Mouse (Mus musculus): ENCODE measurements at regions not wholly inside any gene's neighbourhood (a gene's known extent, or its start where the extent isn't known, plus 50 kb on each side); places are given as distances from the start of the nearest gene placed in this dataset.

DNA sequence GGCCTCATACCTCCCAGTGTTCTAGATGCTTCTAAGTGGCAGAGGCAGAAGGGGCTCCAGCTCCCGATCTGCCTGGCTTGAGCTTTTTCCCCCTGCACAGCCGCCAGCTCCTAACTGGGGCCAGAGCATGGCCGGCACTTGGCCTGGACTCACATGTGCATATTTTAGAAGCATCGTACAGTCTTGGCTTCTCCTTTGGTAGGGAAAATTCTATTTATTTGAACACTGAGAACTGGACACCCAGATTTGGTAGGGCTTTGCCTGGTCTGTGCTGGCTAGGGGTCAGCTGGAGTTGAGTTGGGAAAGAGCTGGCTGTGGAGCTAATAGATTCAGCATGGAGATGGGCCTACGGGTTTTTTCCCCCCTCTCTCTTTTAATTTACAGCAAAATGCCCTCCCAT is 282.9 kb upstream of the Auts2 start:
- WGBS = 70% methylated on average over 5 of the region's 5 CpGs
- Histone ChIP-seq H3K27me3 (replicated peaks; ENCODE audit: control insufficient read depth, insufficient read depth, low read length) (no peaks in the 10 kb centered on the region), H3K4me1 (ENCODE audit: control insufficient read depth, insufficient read depth, low read length) (no peaks in the 10 kb centered on the region), H3K9me3 (ENCODE audit: control insufficient read depth, low read length) (no peaks in the 10 kb centered on the region), H3K4me3 (ENCODE audit: low read depth, low read length) (no peak overlapping the region), H3K36me3 (ENCODE audit: control insufficient read depth, insufficient read depth, low read length) (no peaks in the 10 kb centered on the region), H3K4me2 (ENCODE audit: low read depth, low read length) (no peak overlapping the region), H3K9ac (ENCODE audit: low read depth, low read length) (no peak overlapping the region), H3K27ac (replicated peaks; ENCODE audit: low read depth, low read length) (no peak overlapping the region)
- DNase-seq (ENCODE audit: low spot score) = peak; percentile 23
- ATAC-seq (ENCODE audit: low read depth) = 0 out of 2 replicates have a peak, but pooled peaks have one; percentile 62

DNA sequence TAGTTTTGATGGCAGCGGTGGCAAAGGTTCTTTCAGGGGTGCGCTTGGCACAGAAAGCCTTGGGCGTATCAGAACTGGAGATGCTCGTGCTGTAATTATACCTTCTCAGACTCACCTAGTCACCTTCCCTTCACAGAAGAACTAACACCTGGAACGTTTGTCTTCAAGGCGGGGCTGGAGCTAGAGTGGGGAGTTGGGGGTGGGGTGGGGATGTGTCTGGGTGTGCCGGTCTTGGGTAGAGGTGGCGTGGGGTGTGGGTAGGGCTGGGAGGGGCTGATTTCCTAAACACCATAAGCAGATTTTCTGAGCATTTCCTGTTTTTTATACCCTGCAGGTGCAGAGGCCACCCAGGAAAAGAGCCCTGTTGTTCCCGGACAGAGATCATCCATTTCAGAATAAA is 274.5 kb upstream of the Auts2 start:
- H3K4me3 ChIP-seq (ENCODE audit: low read depth, low read length) = no peak overlapping the region
- H3K27ac ChIP-seq (replicated peaks; ENCODE audit: low read depth, low read length) = no peak overlapping the region
- H3K27me3 ChIP-seq (replicated peaks; ENCODE audit: control insufficient read depth, insufficient read depth, low read length) = no peaks in the 10 kb centered on the region
- no peaks in the 10 kb centered on the region for H3K4me1 ChIP-seq (ENCODE audit: control insufficient read depth, insufficient read depth, low read length)
- no peaks in the 10 kb centered on the region for H3K9me3 ChIP-seq (ENCODE audit: control insufficient read depth, low read length)
- H3K36me3 ChIP-seq (ENCODE audit: control insufficient read depth, insufficient read depth, low read length) = no peaks in the 10 kb centered on the region
- H3K9ac ChIP-seq (ENCODE audit: low read depth, low read length) = no peak overlapping the region
- no peak overlapping the region for H3K4me2 ChIP-seq (ENCODE audit: low read depth, low read length)
- peak; percentile 57; the same call in 1 of the 2 replicates for ATAC-seq (ENCODE audit: low read depth)
- peak; percentile 42 for DNase-seq (ENCODE audit: low spot score)
- 70% methylated on average over 9 of the region's 9 CpGs for WGBS

DNA sequence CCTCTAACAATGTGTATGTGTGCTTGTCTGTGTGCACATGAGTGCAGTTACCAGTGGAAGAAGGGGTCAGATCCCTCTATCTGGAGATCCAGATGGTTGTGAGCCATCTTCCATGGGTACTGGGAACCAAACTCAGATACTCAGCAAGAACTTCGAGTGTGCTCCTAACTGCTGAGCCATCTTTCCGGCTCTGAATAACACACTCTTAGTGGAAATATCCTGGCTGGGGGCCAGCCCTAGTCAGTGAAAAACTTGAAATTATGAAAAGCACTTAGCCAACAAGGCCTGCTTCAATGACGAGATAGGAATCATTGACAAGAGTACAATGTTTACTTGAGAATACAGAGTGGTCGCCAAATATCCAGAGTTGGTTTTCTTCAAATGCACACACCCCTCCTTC is 266.0 kb upstream of the Auts2 start:
- Histone ChIP-seq H3K4me2 (ENCODE audit: low read depth, low read length) (no peak overlapping the region), H3K9me3 (ENCODE audit: control insufficient read depth, low read length) (0 out of 2 replicates have a peak, but pooled peaks cover 3% of the 10 kb centered on the region), H3K9ac (ENCODE audit: low read depth, low read length) (no peak overlapping the region), H3K27me3 (replicated peaks; ENCODE audit: control insufficient read depth, insufficient read depth, low read length) (no peaks in the 10 kb centered on the region), H3K4me3 (ENCODE audit: low read depth, low read length) (no peak overlapping the region), H3K36me3 (ENCODE audit: control insufficient read depth, insufficient read depth, low read length) (no peaks in the 10 kb centered on the region), H3K27ac (replicated peaks; ENCODE audit: low read depth, low read length) (no peak overlapping the region), H3K4me1 (ENCODE audit: control insufficient read depth, insufficient read depth, low read length) (no peaks in the 10 kb centered on the region)
- DNase-seq (ENCODE audit: low spot score) (no peak), ATAC-seq (ENCODE audit: low read depth) (no peak)
- 67% methylated on average over 4 of the region's 4 CpGs for WGBS

DNA sequence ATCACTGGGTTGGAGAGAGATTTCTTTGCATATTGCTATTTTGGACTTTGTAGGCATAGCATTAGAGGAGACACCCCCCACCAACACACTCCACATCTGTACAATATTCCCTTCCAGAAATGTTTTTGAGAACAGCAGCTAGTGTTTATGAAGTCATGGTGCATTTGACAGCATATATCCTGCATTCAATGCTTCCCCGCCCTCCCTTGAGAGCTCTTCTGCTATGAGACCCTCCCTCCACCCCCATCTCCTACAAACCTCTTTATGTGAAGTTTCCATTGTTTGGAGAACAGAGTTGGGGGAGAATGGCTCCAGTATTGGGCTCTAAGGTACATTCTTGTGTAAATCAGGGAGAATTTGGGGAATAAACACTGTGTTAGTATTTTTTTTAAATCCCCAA is 252.9 kb upstream of the Auts2 start:
- no peak for ATAC-seq (ENCODE audit: low read depth)
- Histone ChIP-seq H3K4me1 (ENCODE audit: control insufficient read depth, insufficient read depth, low read length) (peaks cover 5% of the 10 kb centered on the region; the same call in 1 of the 2 replicates), H3K27ac (replicated peaks; ENCODE audit: low read depth, low read length) (no peak overlapping the region), H3K9ac (ENCODE audit: low read depth, low read length) (no peak overlapping the region), H3K9me3 (ENCODE audit: control insufficient read depth, low read length) (peaks cover 5% of the 10 kb centered on the region; the same call in 1 of the 2 replicates), H3K4me2 (ENCODE audit: low read depth, low read length) (no peak overlapping the region), H3K4me3 (ENCODE audit: low read depth, low read length) (no peak overlapping the region), H3K27me3 (replicated peaks; ENCODE audit: control insufficient read depth, insufficient read depth, low read length) (no peaks in the 10 kb centered on the region), H3K36me3 (ENCODE audit: control insufficient read depth, insufficient read depth, low read length) (no peaks in the 10 kb centered on the region)
- DNase-seq (ENCODE audit: low spot score) = peak; percentile 70
- WGBS = 65% methylated on average over 1 of the region's 1 CpGs

DNA sequence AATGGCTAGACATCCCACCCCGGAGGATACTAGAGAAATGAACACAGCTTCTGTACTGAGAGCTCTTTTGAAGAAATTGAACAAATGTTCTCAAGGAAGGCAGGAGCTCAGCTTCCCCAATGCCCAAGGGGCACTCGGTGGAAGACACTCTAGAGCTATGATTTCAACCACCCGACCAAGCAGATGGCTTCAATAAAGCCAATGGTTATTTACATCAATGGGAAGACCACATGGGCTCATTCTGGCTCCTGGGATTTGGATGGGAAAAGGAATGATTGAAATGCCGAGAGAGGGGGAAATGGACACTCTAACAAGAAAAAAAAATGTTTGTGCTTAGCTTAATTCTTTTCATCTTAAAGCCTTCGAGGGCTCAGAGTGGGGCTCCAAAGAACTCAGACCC is 249.3 kb upstream of the Auts2 start:
- no peaks in the 10 kb centered on the region for H3K27me3 ChIP-seq (replicated peaks; ENCODE audit: control insufficient read depth, insufficient read depth, low read length)
- 23% methylated on average over 5 of the region's 5 CpGs for WGBS
- peaks cover 5% of the 10 kb centered on the region; the same call in 1 of the 2 replicates for H3K4me1 ChIP-seq (ENCODE audit: control insufficient read depth, insufficient read depth, low read length)
- H3K36me3 ChIP-seq (ENCODE audit: control insufficient read depth, insufficient read depth, low read length) = no peaks in the 10 kb centered on the region
- ATAC-seq (ENCODE audit: low read depth) = peak; percentile 60; the same call in 1 of the 2 replicates
- H3K4me2 ChIP-seq (ENCODE audit: low read depth, low read length) = no peak overlapping the region
- H3K4me3 ChIP-seq (ENCODE audit: low read depth, low read length) = no peak overlapping the region
- peak; percentile 88 for DNase-seq (ENCODE audit: low spot score)
- no peak overlapping the region for H3K9ac ChIP-seq (ENCODE audit: low read depth, low read length)
- no peak overlapping the region for H3K27ac ChIP-seq (replicated peaks; ENCODE audit: low read depth, low read length)
- H3K9me3 ChIP-seq (ENCODE audit: control insufficient read depth, low read length) = peaks cover 9% of the 10 kb centered on the region

DNA sequence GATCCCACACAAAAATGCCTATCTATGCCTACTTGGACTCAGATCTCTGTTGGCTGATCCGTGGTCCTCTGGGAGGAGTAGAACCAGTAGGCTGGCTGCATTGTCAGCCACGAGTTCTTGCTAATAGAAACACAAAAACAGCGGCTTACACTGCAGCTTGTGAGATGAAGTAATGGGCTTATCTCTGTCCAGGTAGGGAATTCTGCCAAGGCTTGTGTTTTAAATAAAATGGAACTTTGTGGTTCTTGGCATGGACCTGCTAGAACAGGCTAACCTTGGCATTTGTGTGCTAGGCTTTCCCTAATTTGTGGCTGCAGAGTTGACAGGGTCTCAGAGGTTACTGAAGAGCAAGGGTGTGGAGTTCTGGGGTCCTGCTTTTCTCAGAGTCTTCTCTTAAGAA is 242.1 kb upstream of the Auts2 start:
- ATAC-seq (ENCODE audit: low read depth) = no peak
- H3K9me3 ChIP-seq (ENCODE audit: control insufficient read depth, low read length) = peaks cover 4% of the 10 kb centered on the region; the same call in 1 of the 2 replicates
- H3K4me2 ChIP-seq (ENCODE audit: low read depth, low read length) = no peak overlapping the region
- H3K27ac ChIP-seq (replicated peaks; ENCODE audit: low read depth, low read length) = no peak overlapping the region
- no peak overlapping the region for H3K9ac ChIP-seq (ENCODE audit: low read depth, low read length)
- H3K4me1 ChIP-seq (ENCODE audit: control insufficient read depth, insufficient read depth, low read length) = peaks cover 11% of the 10 kb centered on the region; the same call in 1 of the 2 replicates
- DNase-seq (ENCODE audit: low spot score) = peak; percentile 75
- no peak overlapping the region for H3K4me3 ChIP-seq (ENCODE audit: low read depth, low read length)
- H3K27me3 ChIP-seq (replicated peaks; ENCODE audit: control insufficient read depth, insufficient read depth, low read length) = no peaks in the 10 kb centered on the region
- 46% methylated on average over 3 of the region's 3 CpGs for WGBS
- H3K36me3 ChIP-seq (ENCODE audit: control insufficient read depth, insufficient read depth, low read length) = no peaks in the 10 kb centered on the region

DNA sequence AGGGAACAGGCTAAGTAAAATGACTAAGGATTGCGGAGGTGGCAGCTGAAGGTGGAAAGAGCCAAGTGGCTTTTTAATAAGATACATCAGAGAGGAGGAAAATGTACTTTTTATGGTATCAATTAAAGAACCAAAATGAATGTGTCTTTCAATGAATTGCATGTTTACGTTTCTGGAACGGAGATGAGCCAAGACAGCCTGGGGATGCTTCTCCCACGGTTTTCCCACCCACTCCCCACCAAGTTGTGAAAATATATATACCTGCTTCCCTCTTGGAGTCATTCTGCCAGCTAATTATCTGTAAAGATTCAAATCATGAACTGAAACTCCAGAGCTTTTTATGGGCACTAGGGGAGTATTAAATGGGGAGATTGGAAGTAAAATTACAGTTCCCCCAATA is 241.6 kb upstream of the Auts2 start:
- Histone ChIP-seq H3K9me3 (ENCODE audit: control insufficient read depth, low read length) (peaks cover 4% of the 10 kb centered on the region; the same call in 1 of the 2 replicates), H3K36me3 (ENCODE audit: control insufficient read depth, insufficient read depth, low read length) (no peaks in the 10 kb centered on the region), H3K27me3 (replicated peaks; ENCODE audit: control insufficient read depth, insufficient read depth, low read length) (no peaks in the 10 kb centered on the region), H3K27ac (replicated peaks; ENCODE audit: low read depth, low read length) (no peak overlapping the region), H3K4me3 (ENCODE audit: low read depth, low read length) (no peak overlapping the region), H3K4me2 (ENCODE audit: low read depth, low read length) (no peak overlapping the region), H3K9ac (ENCODE audit: low read depth, low read length) (no peak overlapping the region), H3K4me1 (ENCODE audit: control insufficient read depth, insufficient read depth, low read length) (peaks cover 11% of the 10 kb centered on the region; the same call in 1 of the 2 replicates)
- ATAC-seq (ENCODE audit: low read depth) (no peak), DNase-seq (ENCODE audit: low spot score) (peak; percentile 16)
- 51% methylated on average over 4 of the region's 4 CpGs for WGBS

DNA sequence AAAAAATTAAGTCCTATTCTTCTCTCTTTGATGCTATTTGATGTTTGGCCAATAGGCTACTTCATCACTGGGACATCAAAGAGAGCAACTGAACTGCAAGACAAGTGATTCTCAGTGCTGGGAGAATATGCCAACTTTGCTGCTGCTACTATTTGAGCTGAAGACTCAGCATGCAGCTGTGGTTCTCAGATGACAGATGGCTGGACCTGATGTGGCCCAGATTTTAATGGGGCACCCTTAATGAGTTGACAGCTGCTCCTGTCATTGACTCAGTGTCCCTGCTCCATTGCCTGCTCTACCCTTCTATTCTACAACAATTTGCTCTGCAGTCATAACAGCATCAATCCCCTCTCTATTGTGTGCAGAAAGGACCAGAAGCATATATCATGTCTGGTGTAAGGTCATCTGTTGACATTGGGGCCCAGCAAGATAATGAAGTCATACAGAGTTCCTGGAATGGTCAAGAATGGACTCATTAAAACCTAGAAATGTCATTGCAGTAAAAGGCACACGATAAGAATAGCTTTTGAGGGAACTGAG is 231.1 kb upstream of the Auts2 start:
- Histone ChIP-seq H3K9me3 (ENCODE audit: control insufficient read depth, low read length) (no peaks in the 10 kb centered on the region), H3K9ac (ENCODE audit: low read depth, low read length) (no peak overlapping the region), H3K36me3 (ENCODE audit: control insufficient read depth, insufficient read depth, low read length) (no peaks in the 10 kb centered on the region), H3K4me1 (ENCODE audit: control insufficient read depth, insufficient read depth, low read length) (no peaks in the 10 kb centered on the region), H3K27me3 (replicated peaks; ENCODE audit: control insufficient read depth, insufficient read depth, low read length) (no peaks in the 10 kb centered on the region), H3K27ac (replicated peaks; ENCODE audit: low read depth, low read length) (no peak overlapping the region), H3K4me2 (ENCODE audit: low read depth, low read length) (no peak overlapping the region), H3K4me3 (ENCODE audit: low read depth, low read length) (no peak overlapping the region)
- DNase-seq (ENCODE audit: low spot score) (peak; percentile 45), ATAC-seq (ENCODE audit: low read depth) (no peak)
- WGBS = 63% methylated on average over 1 of the region's 1 CpGs

DNA sequence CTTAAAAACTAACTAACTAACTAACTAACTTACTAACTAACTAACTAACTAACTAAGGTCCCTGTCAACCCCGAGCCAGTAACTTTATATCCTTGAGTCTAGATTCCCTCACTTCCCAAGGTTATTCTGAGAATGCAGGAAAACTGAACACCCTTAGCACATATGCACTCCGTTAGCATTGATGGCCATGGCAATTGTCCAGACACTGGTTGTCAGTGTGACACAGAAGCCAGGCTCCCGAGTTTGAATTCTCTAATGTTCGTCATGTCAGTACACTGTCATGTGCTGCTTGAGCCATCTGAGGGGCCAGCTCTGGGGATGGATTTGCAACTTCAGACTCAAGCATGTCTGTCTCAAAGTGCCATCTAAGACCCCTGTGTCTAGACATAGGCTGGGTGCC is 217.3 kb upstream of the Auts2 start:
- no peaks in the 10 kb centered on the region for H3K9me3 ChIP-seq (ENCODE audit: control insufficient read depth, low read length)
- ATAC-seq (ENCODE audit: low read depth) = no peak
- no peaks in the 10 kb centered on the region for H3K36me3 ChIP-seq (ENCODE audit: control insufficient read depth, insufficient read depth, low read length)
- H3K4me2 ChIP-seq (ENCODE audit: low read depth, low read length) = no peak overlapping the region
- no peak for DNase-seq (ENCODE audit: low spot score)
- no peak overlapping the region for H3K4me3 ChIP-seq (ENCODE audit: low read depth, low read length)
- H3K27ac ChIP-seq (replicated peaks; ENCODE audit: low read depth, low read length) = no peak overlapping the region
- no peaks in the 10 kb centered on the region for H3K27me3 ChIP-seq (replicated peaks; ENCODE audit: control insufficient read depth, insufficient read depth, low read length)
- H3K9ac ChIP-seq (ENCODE audit: low read depth, low read length) = no peak overlapping the region
- no peaks in the 10 kb centered on the region for H3K4me1 ChIP-seq (ENCODE audit: control insufficient read depth, insufficient read depth, low read length)
- WGBS = 43% methylated on average over 4 of the region's 4 CpGs
